Mouse (Mus musculus): ENCODE measurements around the gene Gemin4.

The Gemin4 gene

DNA sequence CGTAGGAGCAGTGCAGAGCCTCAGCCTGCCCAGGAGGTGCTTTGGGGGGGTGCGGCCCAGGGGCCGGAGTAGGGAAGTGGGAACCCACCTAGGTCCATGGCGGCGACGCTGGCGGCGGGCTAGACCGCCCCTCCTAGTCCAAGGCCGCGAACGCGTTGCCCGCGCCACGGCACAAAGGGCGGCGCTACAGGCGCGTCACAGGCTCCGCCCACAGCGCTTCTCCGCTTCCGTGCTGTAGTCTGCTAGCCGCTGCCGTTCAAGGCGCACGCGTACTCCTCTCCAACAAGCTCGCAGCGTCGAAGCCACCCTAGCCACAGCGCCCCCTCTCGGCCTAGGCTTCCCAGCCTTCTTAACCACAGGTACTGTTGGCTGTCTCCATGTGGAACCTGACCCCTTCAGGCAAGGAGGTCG, at the start of gene Gemin4, which contains the start of gene Dbil5:
TSS of gene Gemin4 (minus strand) at position 275 of the 411 bp plus-strand sequence.
TSS of gene Dbil5 (plus strand) at position 219 of the 411 bp plus-strand sequence.
- peak; percentile 99 for DNase-seq (ENCODE audit: low read depth, low spot score)

DNA sequence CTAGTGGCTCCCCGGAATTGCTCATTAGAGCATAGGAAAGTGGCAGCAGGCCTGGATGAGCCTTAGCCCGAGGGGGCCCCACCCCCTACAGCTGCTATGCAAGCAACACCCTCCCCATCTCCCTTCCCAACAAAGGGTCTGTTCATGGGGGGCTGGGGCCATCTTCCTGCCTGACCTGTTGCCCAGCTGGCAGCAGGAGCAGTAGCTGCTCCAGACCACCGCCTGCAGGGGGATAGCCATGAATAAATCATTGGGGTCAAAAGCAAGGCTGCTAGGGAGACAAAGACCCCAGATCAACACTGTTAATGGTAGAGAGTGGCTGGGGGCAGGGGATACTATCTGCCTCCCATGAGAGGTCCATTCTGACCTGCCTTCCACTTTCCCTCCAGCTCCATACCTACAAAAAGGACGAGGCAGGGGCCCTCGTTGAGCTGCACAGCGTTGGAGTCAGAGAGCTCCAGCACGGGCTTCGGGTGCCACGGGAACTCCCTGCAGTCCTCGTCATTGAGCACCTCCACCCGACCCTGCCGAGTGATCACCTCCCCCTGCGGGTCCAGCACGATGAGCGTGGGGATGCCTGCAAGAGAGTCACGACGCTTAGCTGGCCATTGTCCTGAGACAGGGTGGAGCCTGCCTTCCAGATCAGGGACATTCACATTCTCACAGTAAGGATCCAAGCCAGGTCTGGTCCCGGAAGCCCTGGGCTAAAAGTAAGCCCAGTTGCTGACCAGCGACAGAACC, 45.3 kb upstream of the Gemin4 start:
- peak; percentile 78 for DNase-seq (ENCODE audit: low read depth, low spot score)

DNA sequence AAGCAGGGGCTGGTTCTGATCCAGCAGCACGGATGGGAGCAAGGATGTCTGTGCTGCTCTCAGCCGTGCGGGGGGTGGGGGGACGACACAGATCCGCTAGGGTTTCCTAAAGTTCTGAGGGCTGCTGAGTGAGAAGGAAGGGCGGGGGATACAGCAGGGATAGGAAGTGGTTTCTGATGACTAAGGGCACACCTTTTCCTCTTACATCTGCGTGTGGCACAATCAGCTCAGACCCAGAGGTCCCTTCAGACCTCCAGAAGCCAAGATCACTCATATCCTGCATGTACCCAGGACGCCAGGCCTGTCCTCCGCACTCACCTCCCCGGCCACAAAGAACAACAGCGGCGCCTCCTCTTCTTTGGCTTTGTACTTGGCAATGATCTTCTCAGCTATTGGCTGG, 43.8 kb upstream of the Gemin4 start:
- no peak for DNase-seq (ENCODE audit: low read depth, low spot score)

DNA sequence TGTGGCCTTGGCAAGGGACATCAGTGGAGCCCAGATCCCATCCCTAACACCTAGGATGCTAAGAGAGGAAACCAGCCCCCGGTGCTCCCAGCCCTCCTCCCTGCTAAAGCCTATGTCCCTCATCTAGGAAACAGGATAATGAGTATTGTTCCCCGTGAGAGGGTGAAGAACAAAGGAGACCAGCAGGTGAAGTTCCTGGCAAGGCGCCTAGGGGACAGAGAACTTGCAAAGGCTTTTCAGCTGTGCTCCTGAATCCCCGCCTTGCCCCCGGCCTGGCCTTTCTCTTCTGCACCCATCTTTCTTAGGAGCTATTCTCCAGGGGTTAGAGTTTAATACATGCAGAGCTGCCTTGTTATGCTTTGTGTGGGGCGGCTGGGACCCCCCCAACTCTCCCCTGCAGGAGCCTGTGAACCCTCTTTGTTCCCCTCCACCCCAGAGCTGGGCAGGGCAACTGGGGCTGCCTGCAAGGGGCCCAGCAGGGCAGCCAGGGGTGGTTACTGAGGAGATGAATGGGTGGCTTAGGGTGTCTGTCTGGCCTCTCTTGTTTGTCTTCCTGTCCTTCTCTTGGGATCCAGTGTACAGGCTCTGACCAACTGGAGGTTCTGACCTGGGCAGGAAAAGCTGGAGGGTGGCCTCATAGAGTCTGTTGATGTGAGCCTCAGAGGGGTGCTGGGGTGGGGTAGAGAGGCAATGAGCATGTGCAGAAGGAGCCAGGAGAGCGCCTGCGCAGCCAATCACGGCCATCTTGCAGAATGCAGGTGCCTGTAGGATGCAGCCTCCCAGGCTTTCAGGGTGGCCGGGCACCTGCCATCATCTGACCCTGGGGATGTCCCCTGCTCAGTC, 43.0 kb upstream of the Gemin4 start:
- no peak for DNase-seq (ENCODE audit: low read depth, low spot score)

DNA sequence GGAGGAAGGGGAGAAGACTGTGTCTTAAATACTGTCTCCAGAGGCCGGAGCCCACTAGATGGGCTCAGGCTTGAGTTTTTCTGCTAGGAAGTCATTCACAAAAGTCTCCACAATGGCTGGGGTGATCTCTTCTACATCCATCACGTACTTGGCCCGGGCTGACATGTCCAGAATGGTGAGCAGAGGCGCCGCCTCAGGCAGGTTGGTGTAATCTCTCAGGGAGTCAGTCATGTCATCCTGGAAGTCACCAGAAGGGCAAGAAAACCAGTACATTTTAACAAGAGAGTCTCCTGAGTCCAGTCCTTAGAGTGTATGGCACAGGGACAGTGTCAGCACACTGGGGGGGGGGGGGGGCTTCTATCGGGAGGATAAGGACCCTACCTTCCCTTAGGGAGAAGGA, 41.0 kb upstream of the Gemin4 start:
- DNase-seq (ENCODE audit: low read depth, low spot score) = no peak

DNA sequence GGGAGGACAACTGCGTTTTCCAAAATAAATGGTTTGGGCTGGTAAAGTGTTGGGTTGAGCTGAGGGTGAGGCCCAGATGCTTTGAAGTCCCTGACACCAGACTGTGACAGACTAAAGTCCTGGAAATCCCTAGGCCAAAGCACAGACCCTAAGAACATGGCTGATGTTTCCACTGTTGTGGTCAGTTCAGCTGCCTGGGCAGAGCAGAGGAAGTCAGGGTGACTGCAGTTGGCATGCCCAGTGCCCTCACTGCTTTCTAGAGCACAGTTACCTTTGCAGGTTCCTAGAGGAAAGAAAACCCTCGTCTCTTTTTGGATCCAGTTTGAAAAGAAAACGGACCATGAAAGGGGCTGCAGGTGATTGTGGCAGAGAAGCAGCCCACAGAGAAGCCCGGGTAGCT, 39.9 kb upstream of the Gemin4 start:
- DNase-seq (ENCODE audit: low read depth, low spot score) = no peak

DNA sequence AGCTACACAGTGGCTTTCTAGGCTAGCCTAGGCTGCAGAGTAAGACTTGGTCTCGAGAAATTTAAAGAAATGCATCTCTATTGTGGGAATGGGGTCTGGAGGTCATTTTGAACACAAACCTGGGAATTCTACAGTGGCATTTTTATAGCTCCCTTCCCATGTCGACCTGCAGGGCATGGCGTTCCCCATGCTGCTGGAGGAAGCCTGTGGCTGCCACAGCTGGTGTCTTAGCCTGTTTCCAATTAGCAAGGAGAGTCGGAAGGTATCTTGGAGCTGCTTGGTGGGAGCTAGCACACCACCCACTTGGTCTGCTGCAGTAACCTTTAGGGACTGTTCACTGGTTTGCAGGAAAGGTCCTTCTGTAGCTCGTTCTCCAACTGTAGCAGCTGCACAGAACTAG, 38.7 kb upstream of the Gemin4 start:
- peak; percentile 53 for DNase-seq (ENCODE audit: low read depth, low spot score)

DNA sequence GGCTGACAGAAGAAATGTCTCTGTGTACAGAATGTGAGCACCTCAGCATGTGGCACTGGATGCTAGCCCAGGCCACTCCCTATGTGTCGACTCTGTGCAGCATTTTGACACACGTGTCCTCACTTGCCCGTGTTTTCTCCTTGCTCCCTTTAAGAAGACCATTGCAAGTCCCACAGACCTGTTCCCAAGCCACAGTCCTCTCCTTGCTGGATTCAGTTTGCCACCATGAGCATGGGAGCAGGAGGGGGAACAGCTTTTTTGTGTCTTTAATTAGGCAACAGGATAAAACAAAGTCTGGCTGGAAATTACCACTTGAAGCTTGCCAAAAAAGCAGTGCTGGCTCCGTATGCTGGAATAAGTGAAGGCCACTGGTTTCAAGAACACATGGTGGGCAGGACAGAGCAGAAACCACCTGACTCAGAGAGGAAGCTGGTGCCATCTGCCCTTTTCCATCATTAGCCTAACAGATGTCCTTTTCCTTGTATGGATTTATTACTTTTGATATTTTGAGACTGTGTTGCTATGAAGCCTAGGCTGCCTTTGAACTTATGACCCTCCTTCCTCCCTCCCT, 38.1 kb upstream of the Gemin4 start:
- peak; percentile 61 for DNase-seq (ENCODE audit: low read depth, low spot score)

DNA sequence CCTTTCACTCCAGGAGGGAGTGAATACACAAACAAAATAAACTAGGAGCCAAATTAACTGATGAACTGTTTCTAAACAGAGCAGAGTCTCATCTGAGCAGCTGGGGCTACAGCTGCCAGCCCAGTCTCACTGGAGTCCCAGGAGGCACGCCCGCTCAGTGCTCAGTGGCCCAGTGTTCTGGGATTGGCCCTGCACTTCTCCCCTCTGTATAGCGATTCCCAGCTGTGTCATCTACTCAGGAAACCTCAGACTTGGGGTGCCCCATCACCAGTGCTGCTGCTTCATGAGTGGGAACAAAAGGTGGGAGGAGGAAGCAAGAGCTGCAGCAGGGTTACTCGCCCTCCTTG, 36.4 kb upstream of the Gemin4 start:
- DNase-seq (ENCODE audit: low read depth, low spot score) = no peak

DNA sequence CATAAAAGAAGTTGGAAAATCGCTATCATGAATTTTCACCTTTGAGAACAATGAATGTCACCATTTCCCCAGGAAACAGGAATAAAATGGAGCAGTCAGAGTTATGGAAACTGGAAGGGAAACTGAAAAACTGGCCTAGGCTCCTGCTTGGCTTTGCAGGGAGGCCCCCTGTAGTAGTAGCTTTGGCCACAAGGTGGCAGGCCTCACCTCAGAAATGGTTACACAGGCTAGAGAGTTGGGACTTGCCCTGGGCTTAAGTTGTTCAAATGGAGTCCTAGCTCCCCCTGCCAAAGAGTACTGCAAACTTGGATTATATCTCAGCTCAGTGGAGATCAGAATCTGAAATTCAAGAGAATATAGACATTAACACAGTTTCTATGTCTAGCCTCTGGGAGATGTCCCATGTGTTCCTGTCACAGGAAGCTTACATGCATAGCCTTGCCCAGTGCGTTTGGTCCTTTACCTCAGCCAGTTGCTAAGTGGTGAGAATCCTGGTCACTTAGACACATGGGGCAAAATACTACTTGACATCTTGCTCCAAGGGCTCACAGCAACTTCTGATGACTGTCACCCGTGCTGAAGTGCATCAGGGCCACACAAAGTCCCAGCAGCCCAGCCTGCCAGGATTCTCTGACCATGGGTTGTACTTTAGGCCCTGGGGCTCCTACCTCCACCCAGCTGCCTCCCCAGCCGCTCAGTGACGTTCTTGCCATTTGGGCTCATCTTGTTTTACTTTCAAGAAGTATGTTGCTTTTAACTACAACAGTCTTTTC, 35.9 kb upstream of the Gemin4 start:
- peak; percentile 79 for DNase-seq (ENCODE audit: low read depth, low spot score)

DNA sequence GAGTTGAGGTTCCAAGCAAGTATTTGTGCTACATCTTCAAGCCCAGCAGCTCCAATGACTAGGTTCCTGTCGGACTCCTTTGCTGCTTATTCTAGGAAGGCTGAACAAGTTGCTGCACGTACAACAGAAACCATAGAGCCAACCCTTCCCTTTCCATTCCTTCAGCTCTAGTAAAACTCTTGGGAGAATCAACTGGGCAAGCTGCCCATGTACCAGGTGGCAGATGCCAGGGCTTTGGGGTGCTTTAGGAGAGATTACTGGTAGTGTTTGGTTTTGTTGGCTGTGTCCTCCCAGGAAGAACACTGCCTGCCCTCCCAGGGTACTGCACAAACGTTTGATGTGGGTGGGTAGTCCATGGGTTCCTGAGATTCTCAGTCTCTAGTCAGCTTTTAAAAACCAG, 34.6 kb upstream of the Gemin4 start:
- no peak for DNase-seq (ENCODE audit: low read depth, low spot score)

DNA sequence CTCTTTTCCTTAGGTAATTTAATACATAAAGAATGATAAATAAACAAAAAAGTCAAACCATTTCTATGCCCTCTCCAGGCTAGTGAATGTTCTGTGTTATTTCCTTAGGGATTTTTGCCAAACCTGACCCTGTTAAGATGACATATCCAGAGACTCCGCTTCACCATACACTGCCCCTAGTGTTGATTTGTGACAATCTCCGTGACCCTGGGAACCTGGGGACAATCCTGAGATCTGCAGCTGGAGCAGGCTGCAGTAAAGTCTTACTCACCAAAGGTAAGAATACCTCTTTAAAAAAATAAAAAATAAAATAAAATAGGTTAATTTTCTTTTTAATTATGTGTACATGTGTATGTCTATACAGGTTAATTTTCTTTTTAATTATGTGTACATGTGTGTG, 29.8 kb upstream of the Gemin4 start:
- no peak for DNase-seq (ENCODE audit: low read depth, low spot score)

DNA sequence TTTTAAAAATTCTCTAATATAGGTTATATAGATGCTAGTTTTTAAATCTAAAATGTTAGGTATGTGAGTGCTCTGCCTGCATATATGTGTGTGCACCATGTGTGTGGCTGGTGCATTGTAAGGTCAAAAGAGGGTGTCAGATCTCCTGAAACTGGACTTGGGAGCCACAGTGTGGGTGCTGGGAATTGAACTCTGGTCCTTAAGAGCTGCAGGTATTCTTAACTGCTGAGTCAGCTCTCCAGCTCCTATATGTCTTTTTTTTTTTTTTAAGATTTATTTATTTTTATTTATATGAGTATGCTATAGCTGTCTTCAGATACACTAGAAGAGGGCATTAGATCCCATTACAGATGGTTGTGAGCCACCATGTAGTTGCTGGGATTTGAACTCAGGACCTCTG, 29.0 kb upstream of the Gemin4 start:
- no peak for DNase-seq (ENCODE audit: low read depth, low spot score)

DNA sequence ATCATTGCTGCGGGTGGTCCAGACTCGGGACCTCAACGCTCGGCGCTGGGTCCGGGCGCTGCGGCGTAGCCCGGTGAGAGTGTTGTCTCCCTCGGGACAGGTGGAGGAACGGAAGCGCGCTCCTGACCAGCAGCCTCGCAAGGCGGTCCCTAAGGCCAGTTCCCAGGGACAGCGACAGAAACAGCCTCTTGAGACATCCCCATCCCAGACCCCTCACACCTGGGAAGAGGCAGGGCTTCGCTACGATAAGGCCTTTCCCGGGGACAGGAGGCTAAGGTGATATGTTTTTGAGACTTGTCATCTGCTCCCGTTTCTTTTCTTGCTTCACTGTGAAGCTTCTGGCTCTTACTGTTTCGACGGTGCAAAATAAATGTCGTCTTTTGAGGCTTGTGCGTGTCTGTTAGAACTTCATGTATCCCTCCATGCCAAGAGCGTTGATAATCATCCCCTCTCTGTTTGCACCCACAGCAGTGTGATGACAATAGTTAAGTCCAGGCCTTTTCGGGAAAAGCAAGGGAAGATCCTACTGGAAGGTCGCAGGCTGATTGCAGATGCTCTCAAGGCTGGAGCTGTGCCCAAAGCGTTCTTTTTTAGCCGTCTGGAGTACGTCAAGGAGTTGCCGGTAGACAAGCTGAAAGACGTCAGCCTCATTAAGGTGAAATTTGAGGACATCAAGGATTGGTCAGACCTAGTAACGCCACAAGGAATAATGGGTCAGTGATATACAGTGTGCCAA, 26.5 kb upstream of the Gemin4 start:
- no peak for DNase-seq (ENCODE audit: low read depth, low spot score)

DNA sequence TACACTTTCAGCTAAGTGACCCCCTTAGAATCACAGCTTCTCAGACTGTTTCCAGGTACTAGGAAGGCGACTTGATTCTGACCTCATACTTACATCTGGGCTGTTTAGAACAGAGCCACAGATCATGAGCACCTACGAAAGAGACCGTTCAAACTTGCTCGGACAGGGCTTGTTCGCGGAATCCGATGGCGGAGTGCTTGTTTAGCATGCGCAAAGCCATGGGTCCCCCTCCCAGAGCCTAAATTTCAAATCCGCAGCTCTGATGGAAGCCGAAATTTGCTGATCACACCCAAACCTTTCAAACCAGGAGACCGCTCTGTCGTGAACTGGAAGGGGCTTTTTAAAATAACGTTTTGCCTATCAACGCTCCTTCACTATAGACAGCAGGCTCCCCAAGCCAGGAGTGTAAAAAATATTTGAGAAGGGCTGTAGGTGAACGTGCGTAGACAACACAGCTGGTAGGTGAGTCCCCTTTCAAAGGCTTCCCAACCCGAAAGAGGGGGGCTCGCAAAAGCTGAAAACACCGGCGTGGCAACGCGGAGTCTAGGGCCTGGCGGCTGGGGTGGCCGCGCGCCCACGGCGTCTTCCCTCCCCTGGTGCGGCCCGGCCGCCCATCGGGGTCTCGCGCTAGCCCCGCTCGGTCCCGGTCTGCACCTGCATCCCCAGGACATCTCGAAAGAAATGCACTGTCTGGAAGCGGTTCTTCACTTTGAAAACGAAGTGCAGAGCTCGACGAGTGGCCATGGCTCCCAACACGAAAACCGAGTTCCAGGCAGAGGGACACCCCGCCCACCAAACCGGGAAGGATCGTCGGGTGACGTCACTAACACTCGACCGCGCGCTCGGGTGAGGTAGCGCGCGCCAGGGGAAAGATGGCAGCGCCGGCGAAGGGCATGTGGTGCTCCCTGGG, 25.7 kb upstream of the Gemin4 start, which contains the start of the genes Mrm3 and Glod4:
TSS of gene Mrm3 (plus strand) at position 815 of the 910 bp plus-strand sequence.
TSS of gene Glod4 (minus strand) at position 825 of the 910 bp plus-strand sequence.
- DNase-seq (ENCODE audit: low read depth, low spot score) = peak; percentile 94

DNA sequence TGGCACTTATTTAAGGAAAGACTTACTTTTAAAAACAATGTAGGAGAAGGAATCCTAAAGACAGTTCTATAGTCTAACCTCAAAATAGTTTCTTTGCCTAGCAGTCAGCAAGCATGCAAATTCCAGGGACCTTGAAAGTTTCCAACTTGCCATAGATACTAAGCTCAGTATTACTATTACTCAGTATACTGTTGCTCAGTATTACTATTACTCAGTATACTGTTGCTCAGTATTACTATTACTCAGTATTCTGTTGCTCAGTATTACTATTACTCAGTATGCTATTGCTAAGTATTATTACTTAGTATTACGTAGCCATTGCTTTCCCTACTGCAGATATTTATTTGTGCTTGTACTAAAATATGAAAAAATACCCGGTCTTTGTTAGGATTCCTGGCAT, 22.3 kb upstream of the Gemin4 start:
- DNase-seq (ENCODE audit: low read depth, low spot score) = no peak

DNA sequence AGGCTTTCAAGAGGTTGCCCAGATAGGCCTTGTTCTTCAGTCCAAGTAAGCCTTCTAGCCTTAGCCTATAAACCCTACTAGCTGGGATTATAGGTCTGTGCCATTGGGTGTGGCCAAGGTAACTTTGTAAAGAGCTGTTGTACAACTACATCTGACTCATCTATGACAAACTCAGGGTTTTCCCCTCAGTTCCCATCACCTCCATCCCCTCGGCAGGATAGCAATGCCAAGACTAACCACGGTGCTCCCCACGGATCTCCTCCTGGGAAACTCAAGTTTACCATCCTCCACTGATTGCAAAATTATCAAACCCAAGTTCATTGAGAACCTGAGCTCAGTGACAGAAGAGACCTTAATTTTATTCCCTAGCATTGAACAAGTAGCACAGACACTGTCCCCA, 18.7 kb upstream of the Gemin4 start:
- no peak for DNase-seq (ENCODE audit: low read depth, low spot score)

DNA sequence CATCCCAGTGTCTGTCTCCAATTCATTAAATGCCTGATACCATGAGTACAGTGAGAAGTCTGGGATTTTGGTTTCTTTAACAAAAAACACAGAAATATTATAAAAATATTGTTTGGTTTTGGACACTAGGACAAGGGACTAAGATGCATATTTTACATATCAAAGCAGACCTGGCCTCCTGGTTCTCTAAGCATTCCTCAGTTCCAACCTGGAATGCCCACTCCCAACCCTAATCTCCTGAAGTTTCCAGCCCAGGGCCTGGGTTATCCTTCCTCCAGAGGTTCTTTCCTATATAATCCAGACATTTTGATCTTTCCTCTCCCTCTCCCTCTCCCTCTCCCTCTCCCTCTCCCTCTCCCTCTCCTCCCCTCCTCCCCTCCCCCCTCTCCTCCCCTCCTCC, 7.6 kb upstream of the Gemin4 start:
- no peak for DNase-seq (ENCODE audit: low read depth, low spot score)

DNA sequence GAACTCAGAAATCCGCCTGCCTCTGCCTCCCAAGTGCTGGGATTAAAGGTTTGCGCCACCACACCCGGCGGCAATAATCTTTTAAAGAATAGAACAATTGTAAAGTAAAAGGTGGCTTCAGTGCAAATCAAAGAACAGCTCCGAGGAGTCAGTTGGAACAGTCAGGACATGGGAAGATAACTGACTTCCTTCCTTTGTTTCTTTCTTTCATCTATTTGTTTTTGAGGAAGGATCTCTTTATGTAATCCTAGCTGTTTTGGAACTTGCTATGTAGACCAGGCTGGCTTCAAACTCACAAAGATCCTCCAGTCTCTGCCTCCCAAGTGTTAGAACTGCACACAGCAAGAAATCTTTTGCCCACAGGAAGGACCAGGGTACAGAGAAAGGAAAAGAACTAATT, 7.2 kb upstream of the Gemin4 start:
- DNase-seq (ENCODE audit: low read depth, low spot score) = no peak

Data from mesoderm, embryonic 11.5 days (tissue).